ENCODE assay signal across 11 mouse cellular contexts in the genomic region with DNA sequence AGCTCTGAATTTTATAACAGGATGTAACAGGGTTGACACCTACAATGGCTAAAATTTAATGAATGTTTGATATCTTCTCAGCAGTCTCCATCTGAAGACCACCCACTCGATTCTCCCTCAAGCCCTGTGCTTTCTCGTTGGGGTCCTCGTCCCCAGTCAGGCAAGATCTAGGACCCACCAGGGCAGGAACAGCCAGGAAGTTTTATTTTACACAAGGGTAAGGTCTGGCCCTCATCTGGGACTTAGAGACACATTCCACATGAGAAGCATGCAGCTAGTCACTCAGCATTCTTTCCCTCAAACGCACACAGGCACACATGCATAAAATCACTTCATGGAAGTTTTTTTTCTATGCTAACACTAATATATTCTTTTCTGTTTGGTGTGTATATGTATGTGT. TPM values are rescaled to one million over a fixed set of nuclear protein-coding genes. Genes with fewer than 3 reads are reported as not detected.
DNase-seq lines count a peak whose midpoint lies in the region; ATAC-seq lines count a peak whose summit lies in the region.
"Had no signal": no experiment of that assay in that cellular context is flagged by ENCODE, and none has a peak within 500 bp of the region (broad histone marks: within the 10 kb centered on the region; RNA-seq: fewer than 3 reads in every experiment).

No protein-coding gene starts in this region.

- H3K4me1 ChIP-seq in heart, embryonic 12.5 days (replicated peaks), result peaks cover 84% of the 10 kb centered on the region
- peaks cover 46% of the 10 kb centered on the region for H3K4me1 ChIP-seq in liver, embryonic 11.5 days (replicated peaks; ENCODE audit: control insufficient read depth, insufficient read depth, low read length)
- peaks cover 63% of the 10 kb centered on the region for H3K4me1 ChIP-seq in embryonic facial prominence, embryonic 15.5 days
- peaks cover 53% of the 10 kb centered on the region for H3K4me1 ChIP-seq in liver, embryonic 15.5 days (replicated peaks)

- no peak overlapping the region for H3K4me3 ChIP-seq in heart, embryonic 12.5 days
- H3K4me3 ChIP-seq in liver, embryonic 11.5 days (ENCODE audit: low read depth, low read length), result no peak overlapping the region
- no peak overlapping the region for H3K4me3 ChIP-seq in embryonic facial prominence, embryonic 15.5 days (replicated peaks)
- H3K4me3 ChIP-seq in liver, embryonic 15.5 days (replicated peaks), result no peak overlapping the region
- H3K4me3 ChIP-seq: forebrain, embryonic 15.5 days had no signal

- no peaks in the 10 kb centered on the region for H3K27me3 ChIP-seq in heart, embryonic 12.5 days (replicated peaks)
- H3K27me3 ChIP-seq in liver, embryonic 11.5 days (replicated peaks; ENCODE audit: control insufficient read depth, insufficient read depth, low read length), result no peaks in the 10 kb centered on the region
- no peaks in the 10 kb centered on the region for H3K27me3 ChIP-seq in embryonic facial prominence, embryonic 15.5 days
- H3K27me3 ChIP-seq in liver, embryonic 15.5 days, result no peaks in the 10 kb centered on the region
- H3K27me3 ChIP-seq: forebrain, embryonic 15.5 days had no signal

- intact Hi-C loops in heart, postnatal 36 days (cut with DNase I), result no loop called here

- ATAC-seq in heart, embryonic 12.5 days (ENCODE audit: insufficient number of reproducible peaks, low FRiP score), result no peak
- no peak for ATAC-seq in liver, embryonic 11.5 days (replicated peaks; ENCODE audit: low FRiP score)
- no peak for ATAC-seq in embryonic facial prominence, embryonic 15.5 days (ENCODE audit: insufficient number of reproducible peaks, low FRiP score, low TSS enrichment, low read depth)
- ATAC-seq in liver, embryonic 15.5 days (ENCODE audit: insufficient read depth), result no peak
- ATAC-seq: forebrain, embryonic 15.5 days had no signal

- 0 out of 2 replicates have a peak overlapping the region, but pooled peaks have one; percentile 43 for H3K9ac ChIP-seq in heart, embryonic 12.5 days
- no peak overlapping the region for H3K9ac ChIP-seq in liver, embryonic 11.5 days (ENCODE audit: low read depth, low read length)
- no peak overlapping the region for H3K9ac ChIP-seq in embryonic facial prominence, embryonic 15.5 days
- no peak overlapping the region for H3K9ac ChIP-seq in liver, embryonic 15.5 days
- H3K9ac ChIP-seq: forebrain, embryonic 15.5 days had no signal

- WGBS in heart, embryonic 12.5 days, result 35% methylated on average over 4 of the region's 4 CpGs
- 62% methylated on average over 4 of the region's 4 CpGs for WGBS in liver, embryonic 11.5 days
- WGBS in embryonic facial prominence, embryonic 15.5 days, result 18% methylated on average over 4 of the region's 4 CpGs
- WGBS in liver, embryonic 15.5 days (ENCODE audit: insufficient replicate concordance), result 53% methylated on average over 4 of the region's 4 CpGs

- no peaks in the 10 kb centered on the region for H3K9me3 ChIP-seq in heart, embryonic 12.5 days (replicated peaks)
- no peaks in the 10 kb centered on the region for H3K9me3 ChIP-seq in liver, embryonic 11.5 days (ENCODE audit: control insufficient read depth, low read length)
- H3K9me3 ChIP-seq in embryonic facial prominence, embryonic 15.5 days (replicated peaks), result no peaks in the 10 kb centered on the region
- H3K9me3 ChIP-seq in liver, embryonic 15.5 days (replicated peaks), result no peaks in the 10 kb centered on the region
- H3K9me3 ChIP-seq: forebrain, embryonic 15.5 days had no signal

- peak overlapping the region; percentile 86 for H3K27ac ChIP-seq in heart, embryonic 12.5 days (ENCODE audit: poor library complexity, severe bottlenecking)
- peak overlapping the region; percentile 47; the same call in 1 of the 2 replicates for H3K27ac ChIP-seq in liver, embryonic 11.5 days (ENCODE audit: low read depth, low read length)
- peak overlapping the region; percentile 75 for H3K27ac ChIP-seq in embryonic facial prominence, embryonic 15.5 days (replicated peaks)
- H3K27ac ChIP-seq in liver, embryonic 15.5 days (replicated peaks), result peak overlapping the region; percentile 26
- H3K27ac ChIP-seq: forebrain, embryonic 15.5 days had no signal

- no peaks in the 10 kb centered on the region for H3K36me3 ChIP-seq in heart, embryonic 12.5 days
- H3K36me3 ChIP-seq in liver, embryonic 11.5 days (ENCODE audit: control insufficient read depth, insufficient read depth, low read length), result no peaks in the 10 kb centered on the region
- no peaks in the 10 kb centered on the region for H3K36me3 ChIP-seq in embryonic facial prominence, embryonic 15.5 days
- no peaks in the 10 kb centered on the region for H3K36me3 ChIP-seq in liver, embryonic 15.5 days (replicated peaks)
- H3K36me3 ChIP-seq: forebrain, embryonic 15.5 days had no signal

- no peak for DNase-seq in heart, postnatal 36 days
- no peak for DNase-seq in liver, embryonic 11.5 days (ENCODE audit: low spot score)
- no peak for DNase-seq in liver
- no peak for DNase-seq in urinary bladder, postnatal 36 days (ENCODE audit: low spot score in 2 of 2)
- no peak for DNase-seq in spleen, postnatal 14 days (ENCODE audit: low spot score in 2 of 2)
- DNase-seq: gastrocnemius, postnatal 36 days; thymus, postnatal 14 days had no signal

- no peak overlapping the region for H3K4me2 ChIP-seq in heart, embryonic 12.5 days
- no peak overlapping the region for H3K4me2 ChIP-seq in liver, embryonic 11.5 days
- H3K4me2 ChIP-seq in embryonic facial prominence, embryonic 15.5 days (replicated peaks), result 0 out of 2 replicates have a peak overlapping the region, but pooled peaks have one; percentile 36
- H3K4me2 ChIP-seq in liver, embryonic 15.5 days, result no peak overlapping the region
- H3K4me2 ChIP-seq: forebrain, embryonic 15.5 days had no signal

RNA-seq across cellular contexts. Expression of a gene that starts 39.5 kb away (rescaled TPM):
- 27.0 and 28.1 TPM in 2 replicates for polyA plus RNA-seq in heart, embryonic 12.5 days (2016; fragmentation: Nextera tagmentation; extraction: Ambion mirVana)
- 100 to 1,000 TPM; 125 to 140 TPM for total RNA-seq in heart, postnatal 36 days (2021)
- 14.0 and 15.4 TPM in 2 replicates for polyA plus RNA-seq in liver, embryonic 11.5 days (2014; fragmentation: Nextera tagmentation; extraction: Ambion mirVana)
- 20.3 and 21.0 TPM in 2 replicates for polyA plus RNA-seq in embryonic facial prominence, embryonic 15.5 days (2015; fragmentation: Nextera tagmentation; extraction: Ambion mirVana)
- polyA plus RNA-seq in liver, embryonic 15.5 days (2015; fragmentation: Nextera tagmentation; extraction: Ambion mirVana), result 11.3 and 11.9 TPM in 2 replicates

Comparison
In these comparisons a context has a peak if more than half of its experiments do, and no peak if none do; other contexts are left out.
1. H3K27ac ChIP-seq: peak in every context shown above with its lines; median percentile 86 in heart, embryonic 12.5 days; 75 in embryonic facial prominence, embryonic 15.5 days; 47 in liver, embryonic 11.5 days; 26 in liver, embryonic 15.5 days.